Mouse (Mus musculus): ENCODE measurements around the gene Sema4b. TPM values are rescaled to one million over a fixed set of nuclear protein-coding genes. Genes with fewer than 3 reads are reported as not detected.

Gene Sema4b
- polyA plus RNA-seq, 1 experiment from 2014 or later = 20.9 TPM

- H3K9me3 ChIP-seq (replicated peaks) = no peaks in the 10 kb centered on the region
- 90% methylated on average over 5 of the region's 5 CpGs for whole genome bisulfite sequencing
- H3K36me3 ChIP-seq = no peaks in the 10 kb centered on the region
- peak overlapping the region; percentile 81; the same call in 1 of the 2 replicates for H3K4me2 ChIP-seq (replicated peaks)
- no peak overlapping the region for H3K4me3 ChIP-seq
- H3K27ac ChIP-seq = no peak overlapping the region
- no peaks in the 10 kb centered on the region for H3K27me3 ChIP-seq
- no peak for ATAC-seq (ENCODE audit: low FRiP score)
- H3K9ac ChIP-seq = no peak overlapping the region
- peaks cover 76% of the 10 kb centered on the region for H3K4me1 ChIP-seq
Observed at GRCm38 (mm10) chr7:80200963-80201539, 14.4 kb downstream of the Sema4b start.

GRCm38 (mm10) chr7:80201888-80202540, 15.4 kb downstream of the Sema4b start:
- Histone ChIP-seq H3K27ac (no peak overlapping the region; the same call in 1 of the 2 replicates), H3K4me1 (peaks cover 79% of the 10 kb centered on the region), H3K4me3 (no peak overlapping the region), H3K36me3 (no peaks in the 10 kb centered on the region), H3K4me2 (replicated peaks) (no peak overlapping the region), H3K9me3 (replicated peaks) (no peaks in the 10 kb centered on the region), H3K9ac (no peak overlapping the region), H3K27me3 (no peaks in the 10 kb centered on the region)
- no peak for ATAC-seq (ENCODE audit: low FRiP score)
- 81% methylated on average over 15 of the region's 15 CpGs for WGBS

GRCm38 (mm10) chr7:80202961-80203360, 16.3 kb downstream of the Sema4b start:
- Histone ChIP-seq H3K27ac (peak overlapping the region; percentile 87), H3K27me3 (no peaks in the 10 kb centered on the region), H3K4me2 (replicated peaks) (0 out of 2 replicates have a peak overlapping the region, but pooled peaks have one; percentile 29), H3K4me1 (peaks cover 79% of the 10 kb centered on the region), H3K4me3 (no peak overlapping the region), H3K36me3 (no peaks in the 10 kb centered on the region), H3K9me3 (replicated peaks) (no peaks in the 10 kb centered on the region), H3K9ac (peak overlapping the region; percentile 41; the same call in 1 of the 2 replicates)
- ATAC-seq (ENCODE audit: low FRiP score) = no peak
- 75% methylated on average over 5 of the region's 5 CpGs for WGBS

- H3K4me2 ChIP-seq (replicated peaks) = peak overlapping the region; percentile 29; the same call in 1 of the 2 replicates
- H3K27me3 ChIP-seq = no peaks in the 10 kb centered on the region
- H3K4me3 ChIP-seq = no peak overlapping the region
- 42% methylated on average over 12 of the region's 12 CpGs for WGBS
- H3K27ac ChIP-seq = peak overlapping the region; percentile 87
- peak overlapping the region; percentile 41; the same call in 1 of the 2 replicates for H3K9ac ChIP-seq
- no peaks in the 10 kb centered on the region for H3K36me3 ChIP-seq
- ATAC-seq (ENCODE audit: low FRiP score) = peak; percentile 48; the same call in 1 of the 2 replicates
- H3K4me1 ChIP-seq = peaks cover 85% of the 10 kb centered on the region
- no peaks in the 10 kb centered on the region for H3K9me3 ChIP-seq (replicated peaks)
Observed at GRCm38 (mm10) chr7:80203638-80204096, 17.0 kb downstream of the Sema4b start.

GRCm38 (mm10) chr7:80204362-80204761, 17.7 kb downstream of the Sema4b start:
- H3K4me1 ChIP-seq = peaks cover 86% of the 10 kb centered on the region
- no peaks in the 10 kb centered on the region for H3K27me3 ChIP-seq
- H3K9me3 ChIP-seq (replicated peaks) = no peaks in the 10 kb centered on the region
- no peak overlapping the region for H3K4me3 ChIP-seq
- 85% methylated on average over 4 of the region's 4 CpGs for WGBS
- ATAC-seq (ENCODE audit: low FRiP score) = no peak; the same call in 1 of the 2 replicates
- H3K4me2 ChIP-seq (replicated peaks) = no peak overlapping the region
- peak overlapping the region; percentile 87 for H3K27ac ChIP-seq
- no peaks in the 10 kb centered on the region for H3K36me3 ChIP-seq
- H3K9ac ChIP-seq = no peak overlapping the region

- Histone ChIP-seq H3K27me3 (no peaks in the 10 kb centered on the region), H3K27ac (no peak overlapping the region), H3K36me3 (no peaks in the 10 kb centered on the region), H3K4me1 (peaks cover 84% of the 10 kb centered on the region), H3K4me3 (no peak overlapping the region), H3K9me3 (replicated peaks) (no peaks in the 10 kb centered on the region), H3K9ac (no peak overlapping the region), H3K4me2 (replicated peaks) (no peak overlapping the region)
- WGBS = 86% methylated on average over 7 of the region's 7 CpGs
- no peak for ATAC-seq (ENCODE audit: low FRiP score)
Observed at GRCm38 (mm10) chr7:80204961-80205360, 18.3 kb downstream of the Sema4b start.

GRCm38 (mm10) chr7:80205705-80206589, 19.3 kb downstream of the Sema4b start:
- Histone ChIP-seq H3K4me1 (peaks cover 78% of the 10 kb centered on the region), H3K27ac (no peak overlapping the region)
- WGBS = 90% methylated on average over 12 of the region's 12 CpGs

GRCm38 (mm10) chr7:80207314-80207731, 20.7 kb downstream of the Sema4b start:
- WGBS = 75% methylated on average over 3 of the region's 3 CpGs
- Histone ChIP-seq H3K27ac (peak overlapping the region; percentile 5; the same call in 1 of the 2 replicates), H3K9me3 (replicated peaks) (no peaks in the 10 kb centered on the region), H3K36me3 (no peaks in the 10 kb centered on the region), H3K4me1 (peaks cover 66% of the 10 kb centered on the region), H3K4me3 (no peak overlapping the region), H3K4me2 (replicated peaks) (no peak overlapping the region), H3K9ac (no peak overlapping the region), H3K27me3 (no peaks in the 10 kb centered on the region)
- ATAC-seq (ENCODE audit: low FRiP score) = no peak

More at GRCm38 (mm10) chr7:80205705-80206589, 19.3 kb downstream of the Sema4b start:
- H3K9ac ChIP-seq = no peak overlapping the region
- no peaks in the 10 kb centered on the region for H3K9me3 ChIP-seq (replicated peaks)
- H3K4me2 ChIP-seq (replicated peaks) = no peak overlapping the region
- no peaks in the 10 kb centered on the region for H3K36me3 ChIP-seq
- H3K27me3 ChIP-seq = no peaks in the 10 kb centered on the region
- H3K4me3 ChIP-seq = no peak overlapping the region
- ATAC-seq (ENCODE audit: low FRiP score) = no peak

GRCm38 (mm10) chr7:80208026-80208642, 21.5 kb downstream of the Sema4b start:
- Histone ChIP-seq H3K4me1 (peaks cover 57% of the 10 kb centered on the region), H3K9ac (no peak overlapping the region), H3K27ac (peak overlapping the region; percentile 5), H3K9me3 (replicated peaks) (no peaks in the 10 kb centered on the region), H3K36me3 (peaks cover 6% of the 10 kb centered on the region), H3K27me3 (no peaks in the 10 kb centered on the region), H3K4me3 (no peak overlapping the region), H3K4me2 (replicated peaks) (no peak overlapping the region)
- no peak for ATAC-seq (ENCODE audit: low FRiP score)
- 83% methylated on average over 18 of the region's 18 CpGs for WGBS

- Histone ChIP-seq H3K4me3 (no peak overlapping the region), H3K9ac (no peak overlapping the region), H3K9me3 (replicated peaks) (no peaks in the 10 kb centered on the region), H3K27ac (no peak overlapping the region), H3K27me3 (no peaks in the 10 kb centered on the region), H3K4me1 (peaks cover 50% of the 10 kb centered on the region), H3K4me2 (replicated peaks) (no peak overlapping the region), H3K36me3 (peaks cover 12% of the 10 kb centered on the region)
- ATAC-seq (ENCODE audit: low FRiP score) = no peak
- 85% methylated on average over 10 of the region's 10 CpGs for WGBS
Observed at GRCm38 (mm10) chr7:80208738-80209430, 22.2 kb downstream of the Sema4b start.

- Histone ChIP-seq H3K4me1 (peaks cover 42% of the 10 kb centered on the region), H3K36me3 (peaks cover 12% of the 10 kb centered on the region), H3K9ac (no peak overlapping the region), H3K4me3 (no peak overlapping the region), H3K9me3 (replicated peaks) (no peaks in the 10 kb centered on the region), H3K27me3 (no peaks in the 10 kb centered on the region), H3K27ac (no peak overlapping the region), H3K4me2 (replicated peaks) (no peak overlapping the region)
- no peak for ATAC-seq (ENCODE audit: low FRiP score)
- WGBS = 79% methylated on average over 6 of the region's 6 CpGs
Observed at GRCm38 (mm10) chr7:80209669-80210068, 23.0 kb downstream of the Sema4b start.
